Mouse (Mus musculus): Measurements from ENCODE around the gene Pilra.

- no peak for TF ChIP-seq POLR2A (IDR thresholded peaks at IDR 0.05; ENCODE audit: insufficient read depth, low read depth, low read length)
- no peak for TF ChIP-seq CTCF (IDR thresholded peaks at IDR 0.05; ENCODE audit: insufficient read depth, low read depth, low read length)
These were observed 39.0 kb upstream of the Pilra start for GRCm38 (mm10) chr5:137875054-137875453.
